ENCODE assay signal across 15 mouse cellular contexts in genomic region chr10:95258471-95259155, GRCm38 (mm10).
A peak's percentile ranks its signal among the peaks of the same experiment; 100 is the strongest.
DNase-seq lines count a peak whose midpoint lies in the region; TF ChIP-seq lines count a peak whose summit lies in the region.
"Had no signal": no experiment of that assay in that cellular context is flagged by ENCODE, and none has a peak within 500 bp of the region (broad histone marks: within the 10 kb centered on the region; RNA-seq: fewer than 3 reads in every experiment).

No protein-coding gene starts in this region.

- H3K4me3 ChIP-seq in ES-E14 (ENCODE audit: insufficient read depth in 1 of 2, low read depth in 1 of 2, low read length in 2 of 2, poor library complexity in 1 of 2, severe bottlenecking in 1 of 2): no peak overlapping the region
- H3K4me3 ChIP-seq: limb, embryonic 12.5 days; liver, embryonic 15.5 days; midbrain, embryonic 13.5 days had no signal

- H3K27ac ChIP-seq in ES-E14 (ENCODE audit: insufficient read depth, low read depth, low read length, poor library complexity, severe bottlenecking): peak overlapping the region; percentile 33; the same call in 1 of the 2 replicates
- H3K27ac ChIP-seq: liver, embryonic 15.5 days; midbrain, embryonic 13.5 days had no signal

- H3K36me3 ChIP-seq in ES-E14 (ENCODE audit: control insufficient read depth, insufficient read depth, low read length, poor library complexity, severe bottlenecking): no peaks in the 10 kb centered on the region
- H3K36me3 ChIP-seq: limb, embryonic 12.5 days; liver, embryonic 15.5 days; midbrain, embryonic 13.5 days had no signal

- no peaks in the 10 kb centered on the region for H3K9me3 ChIP-seq in ES-E14 (ENCODE audit: control insufficient read depth, insufficient read depth, low read depth, low read length)
- H3K9me3 ChIP-seq: limb, embryonic 12.5 days; liver, embryonic 15.5 days; midbrain, embryonic 13.5 days had no signal

- intact Hi-C loops in left cerebral cortex, postnatal 36 days (cut with DNase I): no loop called here

- peaks cover 14 to 21% of the 10 kb centered on the region in 2 experiments; a peak in 3 of 4 replicates for H3K4me1 ChIP-seq in ES-E14 (ENCODE audit: control insufficient read depth in 2 of 2, insufficient read depth in 2 of 2, low read length in 2 of 2, poor library complexity in 1 of 2)

- DNase-seq in heart, adult 18-20 months: peak; percentile 64 to 79
- DNase-seq in heart, postnatal 4 days: no peak
- no peak for DNase-seq in ES-E14 (ENCODE audit: low read depth, low spot score)
- DNase-seq in adrenal gland, postnatal 36 days: peak; percentile 31 to 33
- DNase-seq in gonadal fat pad, adult 2 months (ENCODE audit: low read depth): peak; percentile 37
- DNase-seq in kidney, postnatal 10 days: no peak
- no peak for DNase-seq in left cerebral cortex, adult 8-10 months (ENCODE audit: low spot score in 2 of 2)
- DNase-seq in left cerebral cortex, postnatal 36 days (ENCODE audit: low spot score in 2 of 2): no peak
- DNase-seq: layer of hippocampus, postnatal 36 days; lung, postnatal 36 days; right cerebral cortex, postnatal 25 days; thymus, postnatal 25 days had no signal

- H3K9ac ChIP-seq in ES-E14 (ENCODE audit: insufficient read depth, low read depth, low read length, poor library complexity, severe bottlenecking): no peak overlapping the region
- H3K9ac ChIP-seq: limb, embryonic 12.5 days; liver, embryonic 15.5 days; midbrain, embryonic 13.5 days had no signal

- in situ Hi-C loops in ES-E14 (cut with MboI; ENCODE audit: low sequenced_read_pairs in 2 of 2, unreplicated experiment in 2 of 2): no loop called here

TF ChIP-seq in ES-E14, 5 proteins besides CTCF, POLR2A, EP300 and RAD21:
- no peak for TF ChIP-seq HCFC1 (IDR thresholded peaks at IDR 0.05; ENCODE audit: borderline replicate concordance, insufficient read depth, low read length)
- no peak for TF ChIP-seq CHD2 (IDR thresholded peaks at IDR 0.05; ENCODE audit: low read depth, low read length)
- no peak for TF ChIP-seq ZNF384 (IDR thresholded peaks at IDR 0.05; ENCODE audit: low read depth, low read length)
- no peak for TF ChIP-seq ZC3H11A (IDR thresholded peaks at IDR 0.05; ENCODE audit: borderline replicate concordance, low read depth, low read length)
- no peak for TF ChIP-seq MAFK (IDR thresholded peaks at IDR 0.05; ENCODE audit: insufficient read depth, low read depth, low read length)
TF ChIP-seq in ES-E14: peak in this region for 0.

Comparison
In these comparisons a context has a peak if more than half of its experiments do, and no peak if none do; other contexts are left out.
1. DNase-seq: peak in heart, adult 18-20 months (2 of 2), adrenal gland, postnatal 36 days (2 of 2) and gonadal fat pad, adult 2 months (single experiment); none in heart, postnatal 4 days (single experiment), ES-E14 (single experiment), kidney, postnatal 10 days (single experiment), left cerebral cortex, adult 8-10 months (0 of 2) and left cerebral cortex, postnatal 36 days (0 of 2).